Mouse (Mus musculus): ENCODE results near the gene Myo1a. TPM values are rescaled to one million over a fixed set of nuclear protein-coding genes. Genes with fewer than 3 reads are reported as not detected.
"Not testable (repeated sequence)": the region's sequence is repeated elsewhere in the genome, so short reads cannot be mapped to it uniquely, and the experiment has no call there.

The Myo1a gene
- total RNA-seq, 2 experiments from 2014 or later, result 0.59 to 1.1 TPM

GRCm38 (mm10) chr10:127759181-127760110 lies 54.5 kb downstream of the Myo1a start, which contains the start of the genes Rdh1 and Rdh16f1:
Gene Rdh1 (plus strand): TSS chr10:127759721.
Gene Rdh16f1 (plus strand): TSS chr10:127759787.
- Histone ChIP-seq H3K4me3 (no peak within 1 kb of the TSS), H3K27ac (no peak within 1 kb of the TSS)
- no peak for TF ChIP-seq CTCF (conservative IDR thresholded peaks at IDR 0.05)
- DNase-seq (ENCODE audit: low spot score in 2 of 2), result no peak

- not testable (repeated sequence) for H3K27ac ChIP-seq
Observed at GRCm38 (mm10) chr10:127762926-127763325, 58.0 kb downstream of the Myo1a start.

GRCm38 (mm10) chr10:127763914-127764680 lies 59.1 kb downstream of the Myo1a start:
- H3K27ac ChIP-seq, result no peak overlapping the region
- TF ChIP-seq CTCF (conservative IDR thresholded peaks at IDR 0.05), result no peak
- no peak for DNase-seq (ENCODE audit: low spot score in 2 of 2)
- H3K4me3 ChIP-seq, result no peak overlapping the region

More at GRCm38 (mm10) chr10:127762926-127763325, 58.0 kb downstream of the Myo1a start:
- DNase-seq (ENCODE audit: low spot score in 2 of 2); H3K4me3 ChIP-seq: not testable (repeated sequence)

GRCm38 (mm10) chr10:127766564-127766963 lies 61.6 kb downstream of the Myo1a start:
- no peak for DNase-seq (ENCODE audit: low spot score in 2 of 2)
- Histone ChIP-seq H3K27ac (no peak overlapping the region), H3K4me3 (no peak overlapping the region)
- no peak for TF ChIP-seq CTCF (conservative IDR thresholded peaks at IDR 0.05)

Other genes with a start within 250 kb of the Myo1a start
- gene Stac3, start 203.5 kb upstream of the Myo1a start, total RNA-seq (2021), result 1 to 10 TPM; 2.4 to 8.1 TPM
- 1 to 10 TPM; 3.5 to 3.7 TPM for gene Ndufa4l2, start 190.2 kb upstream of the Myo1a start, total RNA-seq (2021)
- gene Shmt2, start 182.7 kb upstream of the Myo1a start, total RNA-seq (2021), result 10 to 100 TPM; 25.4 to 27.6 TPM
- 1 to 10 TPM; 1.2 to 1.6 TPM for gene Nxph4, start 170.6 kb upstream of the Myo1a start, total RNA-seq (2021)
- gene Lrp1, start 84.0 kb upstream of the Myo1a start, total RNA-seq (2021), result 100 to 1,000 TPM; 288 to 310 TPM
- 1 to 10 TPM; 6.4 to 6.7 TPM for gene Stat6, start 62.2 kb upstream of the Myo1a start, total RNA-seq (2021)
- 1 to 10 TPM; 5.8 to 6.8 TPM for gene Nemp1, start 38.3 kb upstream of the Myo1a start, total RNA-seq (2021)
- gene Nab2, start 36.6 kb upstream of the Myo1a start, total RNA-seq (2021), result 10 to 100 TPM; 44.0 to 44.4 TPM
- gene Tac2, start 19.3 kb downstream of the Myo1a start, total RNA-seq (2021), result 1 to 10 TPM; 2.2 to 3.6 TPM
- gene Zbtb39, start 34.4 kb downstream of the Myo1a start, total RNA-seq (2021), result 10 to 100 TPM; 10.5 to 11.5 TPM
- 1 to 10 TPM; 1.2 to 1.7 TPM for gene Gpr182, start 46.6 kb downstream of the Myo1a start, total RNA-seq (2021)
- under 1 TPM in 1 of 2 experiments, not detected in 1; 0.18 TPM for gene Rdh1, start 54.6 kb downstream of the Myo1a start, total RNA-seq (2021)
- gene Rdh16f1, start 54.6 kb downstream of the Myo1a start, total RNA-seq (2021), result under 1 TPM in 1 of 2 experiments, not detected in 1; 0.39 TPM
- gene Rdh9, start 71.2 kb downstream of the Myo1a start, total RNA-seq (2021), result under 1 TPM in 1 of 2 experiments, not detected in 1; 0.61 TPM
- under 1 TPM; 0.17 to 0.26 TPM for gene Rdh16, start 96.0 kb downstream of the Myo1a start, total RNA-seq (2021)
- not detected for gene Rdh19, start 144.8 kb downstream of the Myo1a start, total RNA-seq (2021)
- gene Rdh16f2, start 161.3 kb downstream of the Myo1a start, total RNA-seq (2021), result not detected
- gene Rdh7, start 183.6 kb downstream of the Myo1a start, total RNA-seq (2021), result not detected
- under 1 TPM in 1 of 2 experiments, not detected in 1; 0.12 TPM for gene Sdr9c7, start 193.3 kb downstream of the Myo1a start, total RNA-seq (2021)

All from layer of hippocampus, adult 2 months (tissue).